Mouse (Mus musculus) kidney, adult 2 months (tissue): ENCODE data around the gene 1700017B05Rik. TPM values are rescaled to one million over a fixed set of nuclear protein-coding genes. Genes with fewer than 3 reads are reported as not detected.
"Not testable (repeated sequence)": the region's sequence is repeated elsewhere in the genome, so short reads cannot be mapped to it uniquely, and the experiment has no call there.

ENCODE experiments used
- DNase-seq: peaks from one replicate; pipeline ENCODE4 v3.0.0; 2021
- H3K27ac ChIP-seq: fragments of 200-500 bp; 2 replicates; pipeline ENCODE4 v1.5.1; 2012; ENCODE audit warnings: low read depth, low read length, control low read depth, inconsistent platforms; ENCODE audit not compliant: insufficient read depth
- H3K27me3 ChIP-seq: fragments of 200-500 bp; replicated peaks from 2 replicates; pipeline ENCODE4 v1.6.1; 2012; ENCODE audit warnings: mild to moderate bottlenecking, moderate library complexity, low read length, inconsistent platforms; ENCODE audit not compliant: control insufficient read depth, insufficient read depth
- H3K36me3 ChIP-seq: fragments of 200-500 bp; 2 replicates; pipeline ENCODE4 v1.6.1; 2012; ENCODE audit warnings: mild to moderate bottlenecking, moderate library complexity, low read length, inconsistent platforms; ENCODE audit not compliant: control insufficient read depth, insufficient read depth
- H3K4me1 ChIP-seq: fragments of 200-500 bp; 2 replicates; pipeline ENCODE4 v1.6.1; 2011; ENCODE audit warnings: low read length; ENCODE audit not compliant: control insufficient read depth, insufficient read depth
- H3K4me3 ChIP-seq: fragments of 200-500 bp; 2 replicates; pipeline ENCODE4 v1.5.1; 2011; ENCODE audit warnings: mild to moderate bottlenecking, low read depth, low read length, control low read depth; ENCODE audit not compliant: insufficient read depth
- CTCF ChIP-seq: fragments of 200-500 bp; conservative IDR thresholded peaks from 2 replicates; pipeline ENCODE4 v1.5.1; 2011; ENCODE audit warnings: low read depth, mild to moderate bottlenecking, control low read depth, low read length, moderate library complexity, mixed read lengths; ENCODE audit not compliant: insufficient read depth, insufficient read length
- POLR2A ChIP-seq: fragments of 200-500 bp; IDR thresholded peaks from one replicate; pipeline ENCODE4 v1.6.1; 2011; ENCODE audit warnings: low read depth, low read length, control low read depth
- WGBS: fragments of 180-500 bp; shearing (Covaris S2); methylation state at CpG from one replicate; pipeline ENCODE4 v1.1.7; 2018; 5-methylcytosine and 5-hydroxymethylcytosine counted together
- polyA plus RNA-seq: library from polyadenylated mRNA; depleted of rRNA; stranded (reverse); fragments of >200 nt; gene quantifications from 2 replicates; pipeline ENCODE4 v1.2.3, GENCODE M21; 2012; rRNA removed

Gene 1700017B05Rik
- polyA plus RNA-seq, 1 experiment: 9.5 TPM

DNA sequence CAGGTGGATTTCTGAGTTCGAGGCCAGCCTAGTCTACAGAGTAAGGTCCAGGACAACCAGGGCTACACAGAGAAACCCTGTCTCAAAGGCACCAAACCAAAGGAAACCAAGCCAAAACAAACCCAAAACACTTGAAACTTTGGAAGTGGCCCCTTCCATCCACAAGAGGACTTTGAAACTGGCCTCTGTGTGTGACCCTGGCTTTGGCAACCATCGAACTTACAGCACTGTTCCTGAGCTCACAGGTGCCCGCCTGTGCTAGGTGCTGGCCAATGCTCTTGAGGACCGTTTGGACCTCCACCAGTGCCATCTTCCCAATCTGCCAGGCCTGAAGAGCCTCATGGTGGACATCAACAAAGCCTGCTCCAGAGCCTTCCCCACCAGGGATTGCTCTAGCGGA lies 43.6 kb downstream of the 1700017B05Rik start:
- no peaks in the 10 kb centered on the region for H3K4me1 ChIP-seq
- WGBS: 67% methylated on average over 5 of the region's 5 CpGs

DNA sequence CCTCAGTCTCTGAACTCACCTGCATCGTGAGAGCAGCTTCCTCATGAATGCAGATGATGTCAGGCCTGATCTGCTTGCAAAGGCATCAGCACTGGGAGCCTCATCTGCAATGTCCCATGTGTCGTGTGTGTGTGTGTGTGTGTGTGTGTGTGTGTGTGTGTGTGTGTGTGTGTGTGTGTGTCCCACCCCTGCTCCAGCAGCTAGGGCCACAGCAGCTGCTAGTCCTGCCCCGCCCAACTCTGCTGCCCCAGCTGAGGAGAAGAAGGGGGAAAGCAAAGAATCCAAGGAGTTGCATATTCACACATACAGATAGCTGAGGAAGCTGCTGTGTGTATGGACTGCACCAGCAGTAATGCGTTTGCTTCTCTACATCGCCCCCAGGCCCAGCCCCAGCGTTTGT lies 45.2 kb downstream of the 1700017B05Rik start:
- Histone ChIP-seq H3K4me1 (no peaks in the 10 kb centered on the region), H3K27ac (no peak overlapping the region), H3K36me3 (no peaks in the 10 kb centered on the region), H3K27me3 (no peaks in the 10 kb centered on the region), H3K4me3 (no peak overlapping the region)
- TF ChIP-seq CTCF: no peak
- no peak for TF ChIP-seq POLR2A
- 86% methylated on average over 6 of the region's 6 CpGs for WGBS
- no peak for DNase-seq

More for the DNA sequence above, 43.6 kb downstream of the 1700017B05Rik start:
- TF ChIP-seq POLR2A (no peak), CTCF (no peak)
- no peaks in the 10 kb centered on the region for H3K27me3 ChIP-seq
- no peak overlapping the region for H3K27ac ChIP-seq
- no peaks in the 10 kb centered on the region for H3K36me3 ChIP-seq
- peak; percentile 51 for DNase-seq
- no peak overlapping the region for H3K4me3 ChIP-seq

DNA sequence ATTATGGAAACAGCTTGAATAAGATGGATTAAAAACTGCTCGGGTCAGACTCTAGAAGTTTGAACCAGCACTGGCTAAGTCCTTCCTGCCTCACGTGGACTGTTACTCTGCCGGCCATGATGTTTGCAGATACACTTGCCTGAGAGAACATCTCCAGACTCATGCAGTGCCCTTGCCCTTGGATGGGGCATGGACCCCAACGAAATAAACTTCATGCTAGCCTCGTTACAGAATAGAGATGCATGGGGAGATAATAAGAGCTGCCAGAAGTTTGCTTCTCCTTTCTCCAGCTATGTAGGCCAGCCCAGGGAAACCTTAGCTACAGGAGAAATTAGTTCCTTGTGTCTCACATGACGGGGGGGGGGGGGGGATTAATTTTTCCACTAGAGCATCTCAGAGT lies 47.9 kb downstream of the 1700017B05Rik start:
- WGBS: 75% methylated on average over 6 of the region's 6 CpGs
- Histone ChIP-seq H3K36me3 (no peaks in the 10 kb centered on the region), H3K27ac (no peak overlapping the region), H3K4me3 (no peak overlapping the region), H3K4me1 (no peaks in the 10 kb centered on the region), H3K27me3 (no peaks in the 10 kb centered on the region)
- DNase-seq: no peak
- TF ChIP-seq POLR2A (no peak), CTCF (no peak)

DNA sequence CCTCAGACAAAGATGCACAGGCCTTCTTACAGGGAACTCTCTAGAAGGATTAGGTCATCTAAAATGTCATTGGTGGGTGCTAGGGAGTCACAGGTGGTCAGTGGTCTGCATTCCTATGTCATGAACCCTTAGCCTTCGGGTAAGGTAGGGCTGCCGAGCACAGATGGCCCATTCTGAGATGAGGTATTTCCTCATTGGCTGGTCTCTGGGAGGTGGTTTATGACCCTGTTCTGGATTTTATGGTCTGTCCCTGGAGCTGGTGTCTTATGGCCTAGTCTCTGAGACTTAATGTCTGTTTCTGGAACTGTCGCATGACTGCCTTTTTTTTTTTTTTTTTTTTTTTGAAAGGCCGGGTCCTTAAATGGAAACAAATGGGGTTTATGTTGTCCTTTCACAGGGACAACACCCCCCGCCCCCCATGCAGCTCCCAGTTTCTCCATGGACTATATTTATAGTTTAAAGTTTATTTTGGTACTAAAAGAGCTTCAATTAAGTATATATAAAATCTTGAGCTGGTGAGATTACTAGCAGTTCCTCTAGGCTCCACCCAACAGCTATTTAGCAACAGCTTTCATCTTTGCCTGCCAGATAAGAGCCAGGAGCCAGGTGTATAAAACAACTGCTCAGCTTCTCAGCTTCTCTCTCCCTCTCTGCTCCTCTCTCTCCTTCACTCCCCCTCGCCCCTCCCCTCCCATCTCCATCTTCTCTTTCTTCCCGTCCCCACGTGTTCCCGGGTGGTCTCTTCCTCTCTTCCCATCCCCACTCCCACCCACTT lies 49.8 kb downstream of the 1700017B05Rik start:
- Histone ChIP-seq H3K4me3 (no peak overlapping the region), H3K27ac (no peak overlapping the region), H3K36me3 (no peaks in the 10 kb centered on the region), H3K4me1 (no peaks in the 10 kb centered on the region), H3K27me3 (no peaks in the 10 kb centered on the region)
- TF ChIP-seq CTCF (no peak), POLR2A (no peak)
- DNase-seq: no peak
- 48% methylated on average over 9 of the region's 9 CpGs for WGBS

DNA sequence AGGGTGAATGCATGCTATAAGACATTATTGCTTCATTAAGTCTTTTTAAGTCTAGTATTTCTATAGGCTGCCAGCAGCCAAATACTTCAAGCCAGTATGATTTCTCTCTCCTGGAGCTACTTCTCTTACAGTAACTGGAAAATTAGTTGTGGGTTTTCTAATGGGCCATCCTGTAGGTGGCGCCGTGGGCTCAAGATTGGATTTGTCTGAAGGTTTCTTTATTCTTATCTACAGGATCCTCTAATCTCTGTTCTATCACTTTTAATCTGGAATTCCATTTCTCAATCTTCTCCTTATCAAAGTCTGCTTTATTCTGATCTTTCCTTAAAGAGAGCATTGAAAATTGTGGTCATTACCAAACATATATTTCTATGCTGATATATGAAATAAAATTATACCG lies 53.1 kb downstream of the 1700017B05Rik start:
- peak; percentile 47 for DNase-seq
- no peaks in the 10 kb centered on the region for H3K36me3 ChIP-seq
- TF ChIP-seq POLR2A: no peak
- peak; percentile 50 for TF ChIP-seq CTCF
- H3K27ac ChIP-seq: no peak overlapping the region
- WGBS: 34% methylated on average over 3 of the region's 3 CpGs
- no peak overlapping the region for H3K4me3 ChIP-seq
- no peaks in the 10 kb centered on the region for H3K4me1 ChIP-seq
- no peaks in the 10 kb centered on the region for H3K27me3 ChIP-seq

DNA sequence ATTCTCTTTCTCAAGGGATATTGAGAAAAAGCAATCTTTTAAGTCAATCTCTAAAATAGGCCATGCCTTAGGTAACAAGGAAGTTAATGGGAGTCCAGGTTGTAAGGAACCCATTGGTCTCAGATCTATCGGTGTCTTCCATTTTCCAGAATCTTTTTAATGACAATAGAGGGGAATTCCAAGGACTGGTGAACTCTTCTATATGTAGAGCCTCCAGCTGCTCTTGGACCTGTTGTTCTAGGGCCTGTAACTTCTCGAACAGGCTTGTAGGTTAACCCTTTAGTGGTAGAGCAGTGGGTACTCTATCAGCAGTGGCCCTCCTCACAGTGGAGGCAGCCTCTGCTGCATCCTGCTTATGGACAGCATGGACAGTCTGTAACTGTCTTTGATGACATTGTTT lies 55.5 kb downstream of the 1700017B05Rik start:
- Histone ChIP-seq H3K4me1 (no peaks in the 10 kb centered on the region), H3K27me3 (no peaks in the 10 kb centered on the region), H3K27ac (no peak overlapping the region), H3K4me3 (no peak overlapping the region), H3K36me3 (no peaks in the 10 kb centered on the region)
- WGBS: 56% methylated on average over 2 of the region's 2 CpGs
- no peak for DNase-seq
- TF ChIP-seq POLR2A: no peak

DNA sequence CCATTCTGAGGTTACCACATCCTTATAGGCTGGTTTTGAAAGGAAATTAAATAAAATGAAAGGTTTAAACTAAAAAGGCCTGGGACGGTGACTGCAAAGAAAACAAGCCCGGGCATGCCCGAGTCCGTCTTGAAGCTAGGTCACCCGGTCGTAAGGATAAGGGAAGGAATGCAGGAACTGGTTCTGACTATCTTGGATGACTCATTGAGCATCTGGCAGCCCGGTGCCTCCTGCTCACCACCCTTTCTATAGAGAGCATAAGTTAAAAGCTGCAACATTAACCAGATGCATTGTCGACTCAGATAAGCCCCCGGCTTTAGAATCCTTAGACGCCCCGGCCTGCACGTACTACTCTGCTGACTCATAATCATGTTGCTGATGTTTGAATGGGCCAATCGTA lies 58.8 kb downstream of the 1700017B05Rik start:
- H3K27ac ChIP-seq, H3K4me3 ChIP-seq, DNase-seq, H3K36me3 ChIP-seq, H3K27me3 ChIP-seq, H3K4me1 ChIP-seq: not testable (repeated sequence)
- WGBS: 83% methylated on average over 13 of the region's 13 CpGs

Other genes starting within 250 kb of the 1700017B05Rik start
- 58.6 and 70.1 TPM in 2 replicates for gene Sin3a, start 190.6 kb downstream of the 1700017B05Rik start, polyA plus RNA-seq
- gene Man2c1, start 131.9 kb downstream of the 1700017B05Rik start, polyA plus RNA-seq: 177 and 215 TPM in 2 replicates
- gene Neil1, start 114.3 kb downstream of the 1700017B05Rik start, polyA plus RNA-seq: 11.3 and 13.3 TPM in 2 replicates
- gene Commd4, start 104.3 kb downstream of the 1700017B05Rik start, polyA plus RNA-seq: 133 and 159 TPM in 2 replicates
- gene Trcg1, start 26.1 kb downstream of the 1700017B05Rik start, polyA plus RNA-seq: not detected in 2 replicates
- 45.4 and 57.9 TPM in 2 replicates for gene Ppcdc, start 177.5 kb upstream of the 1700017B05Rik start, polyA plus RNA-seq
- 76.4 and 83.5 TPM in 2 replicates for gene Scamp5, start 205.4 kb upstream of the 1700017B05Rik start, polyA plus RNA-seq
- gene Rpp25, start 241.4 kb upstream of the 1700017B05Rik start, polyA plus RNA-seq: 0.36 and 0.94 TPM in 2 replicates